Mouse (Mus musculus) v-Abl transformed pro-B cells (cell line): ENCODE data around the gene Ugt1a9.

ENCODE experiments used
- in situ Hi-C, 2 experiments: fragments of 400-800 bp; cut with MboI; formaldehyde crosslinking; loops; one replicate each; pipeline ENCODE4 v1.15.1; 2025; ENCODE audit not compliant: unreplicated experiment in 2 of 2

Ugt1a9 gene

DNA sequence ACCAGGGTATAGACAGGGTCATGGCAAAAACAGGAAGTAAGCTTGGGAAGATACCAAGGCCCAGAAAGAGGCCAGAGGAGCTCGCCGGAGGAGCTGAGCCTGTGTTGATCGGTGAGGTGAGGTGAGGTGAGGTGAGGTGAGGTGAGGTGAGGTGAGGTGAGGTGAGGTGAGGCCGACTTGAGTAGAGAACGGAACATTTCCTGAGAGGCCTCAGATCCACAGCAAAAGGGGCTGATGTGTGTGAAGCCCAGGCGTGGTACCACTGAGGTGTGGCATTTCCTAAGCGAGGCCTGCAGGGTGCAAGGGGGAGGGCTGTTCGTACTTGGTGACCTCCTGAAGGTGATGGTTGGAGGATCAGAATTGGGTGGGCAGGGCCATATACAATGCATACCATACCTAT lies 182.5 kb downstream of the Ugt1a9 start:
- in situ Hi-C loops: no loop called here

DNA sequence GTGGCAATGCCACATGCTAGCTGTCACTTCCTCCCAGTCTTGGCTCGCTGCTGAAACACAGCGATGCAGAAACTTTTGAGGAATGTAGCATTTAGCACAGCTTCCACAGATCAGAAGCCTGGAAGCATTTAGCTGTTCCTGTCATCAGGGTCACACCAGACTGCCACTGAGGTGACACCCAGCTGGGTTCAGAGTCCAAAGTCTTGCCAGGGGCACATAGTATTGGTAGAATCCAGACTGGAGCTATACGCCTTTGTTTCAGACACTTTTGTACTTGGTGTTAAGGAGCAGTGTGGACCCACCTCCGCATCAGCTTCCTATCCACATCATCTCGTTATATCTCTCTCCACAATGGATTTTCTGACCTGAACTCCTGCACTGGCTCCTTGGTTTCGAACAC lies 182.9 kb downstream of the Ugt1a9 start:
- in situ Hi-C loops: no loop called here

DNA sequence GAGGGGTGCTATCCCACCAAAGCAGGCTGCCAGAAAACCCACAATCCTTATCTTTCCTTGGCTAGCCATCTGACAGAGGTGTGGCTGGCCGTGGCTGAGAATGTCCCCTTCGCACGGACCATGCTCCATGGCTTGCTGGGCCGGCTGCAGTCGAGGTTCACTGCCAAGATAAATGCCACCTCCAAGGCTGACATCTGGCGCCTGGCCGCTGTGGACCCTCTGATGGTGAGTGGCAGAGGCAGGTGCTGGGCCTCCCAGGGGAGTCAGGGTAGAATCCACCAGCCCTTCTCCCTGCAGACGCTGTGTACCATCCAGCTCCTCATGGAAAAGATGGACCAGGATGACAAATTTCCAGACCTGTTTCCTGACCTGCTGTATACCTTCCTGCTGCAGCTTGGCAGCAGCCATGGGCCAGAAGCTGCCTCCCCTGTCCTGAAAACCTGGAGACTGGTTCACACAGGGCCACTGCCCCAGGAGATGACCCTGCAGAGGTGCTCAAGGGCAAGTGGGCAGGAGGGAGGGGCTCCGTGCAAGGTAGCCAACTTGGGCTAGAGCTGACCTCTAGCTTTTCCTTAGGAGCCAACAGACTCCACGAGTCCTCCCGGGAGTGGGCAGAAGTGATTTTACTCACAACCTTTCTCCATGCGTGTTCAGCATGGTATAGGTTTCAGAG lies 184.3 kb downstream of the Ugt1a9 start:
- in situ Hi-C loops: no loop called here

DNA sequence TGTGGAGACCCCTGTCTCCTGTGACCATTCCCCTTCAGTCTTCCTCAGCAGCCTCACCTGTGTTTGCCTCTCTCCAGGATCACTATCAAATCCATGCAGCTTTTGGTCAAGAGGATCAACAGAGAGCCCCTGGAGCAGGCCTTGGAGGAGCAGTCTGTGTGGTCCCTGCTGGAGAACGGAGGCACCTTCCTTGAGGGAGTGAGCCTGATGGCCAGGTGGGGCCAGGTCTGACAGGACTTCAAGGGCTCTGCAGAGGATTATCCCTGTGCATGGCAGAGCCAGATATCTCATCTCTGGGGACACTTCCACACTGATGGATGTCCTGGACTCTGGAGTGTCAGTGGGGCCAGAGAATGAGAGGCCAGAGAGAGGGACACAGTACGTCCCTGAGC lies 184.9 kb downstream of the Ugt1a9 start:
- in situ Hi-C loops: no loop called here

DNA sequence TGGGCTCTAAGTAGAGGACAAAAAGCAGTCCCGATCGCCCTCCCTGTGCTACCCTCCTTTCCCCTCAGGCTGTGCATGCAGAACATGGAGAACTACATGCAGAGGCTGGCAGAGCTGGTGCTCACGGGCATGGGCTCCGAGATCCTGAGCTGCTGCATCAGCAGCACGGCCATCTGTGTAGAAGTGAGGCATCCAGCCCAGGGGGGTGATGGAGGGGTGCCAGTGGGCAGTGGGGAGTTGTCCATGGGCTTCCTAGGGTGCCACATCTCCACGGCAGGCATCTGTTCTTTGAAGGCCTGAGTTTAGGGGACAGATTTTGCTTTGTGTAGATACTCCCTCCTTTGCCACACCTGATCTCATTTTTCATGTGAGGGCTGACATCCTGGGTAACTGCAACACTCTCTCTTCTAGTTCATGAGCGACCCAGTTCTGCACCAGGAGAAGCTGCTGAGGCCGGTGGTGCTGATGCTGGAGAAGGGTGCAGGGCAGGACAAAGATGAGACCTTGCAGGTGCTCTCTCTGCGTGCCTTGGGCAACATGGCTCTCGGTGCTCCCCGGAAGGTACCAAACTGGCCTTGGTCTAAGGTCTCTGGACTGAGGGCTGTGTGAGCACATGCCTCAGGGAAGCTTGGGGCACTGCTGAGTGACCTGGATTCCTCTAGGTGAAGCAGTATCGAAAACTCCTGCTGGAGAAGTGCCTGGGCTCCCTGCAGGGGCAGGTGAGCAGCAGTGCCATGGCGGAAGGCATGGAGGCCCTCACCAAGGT lies 185.6 kb downstream of the Ugt1a9 start:
- in situ Hi-C loops: no loop called here

DNA sequence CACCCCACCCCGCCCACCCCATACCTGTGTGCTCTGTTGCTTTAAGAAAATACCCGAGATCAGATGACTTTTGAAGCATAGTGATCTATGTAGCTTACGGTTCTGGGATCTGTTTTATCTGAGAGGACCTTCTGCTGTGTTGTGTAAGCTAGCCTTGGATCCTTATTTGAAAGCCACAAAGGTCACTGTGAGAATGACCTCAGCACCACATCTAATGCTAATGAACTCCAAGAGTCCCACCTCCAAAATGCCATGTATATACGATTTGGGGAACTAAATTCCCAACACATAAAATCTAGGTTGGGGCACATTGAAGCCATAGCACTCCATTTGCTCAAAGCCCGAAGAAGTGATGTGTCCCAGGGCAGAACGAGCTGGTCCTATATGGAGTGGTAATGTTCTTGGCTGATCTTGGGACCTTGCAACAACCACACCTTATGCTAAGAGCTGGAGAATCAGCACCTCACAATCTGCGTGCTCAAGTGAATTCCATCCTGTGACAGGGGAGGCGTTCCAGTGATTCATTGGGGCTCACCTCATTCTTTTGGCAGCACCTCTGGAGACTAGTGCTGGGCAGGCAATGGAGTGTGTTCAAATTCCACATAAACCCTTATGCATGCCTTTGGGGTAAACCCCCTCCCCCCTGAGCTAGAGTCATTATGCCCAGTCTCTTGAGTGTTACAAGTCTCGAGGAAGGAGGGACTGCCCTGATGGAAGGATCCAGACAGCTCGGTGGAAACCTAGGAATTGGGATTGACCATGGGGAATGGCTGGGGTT lies 186.5 kb downstream of the Ugt1a9 start:
- in situ Hi-C loops: no loop called here

DNA sequence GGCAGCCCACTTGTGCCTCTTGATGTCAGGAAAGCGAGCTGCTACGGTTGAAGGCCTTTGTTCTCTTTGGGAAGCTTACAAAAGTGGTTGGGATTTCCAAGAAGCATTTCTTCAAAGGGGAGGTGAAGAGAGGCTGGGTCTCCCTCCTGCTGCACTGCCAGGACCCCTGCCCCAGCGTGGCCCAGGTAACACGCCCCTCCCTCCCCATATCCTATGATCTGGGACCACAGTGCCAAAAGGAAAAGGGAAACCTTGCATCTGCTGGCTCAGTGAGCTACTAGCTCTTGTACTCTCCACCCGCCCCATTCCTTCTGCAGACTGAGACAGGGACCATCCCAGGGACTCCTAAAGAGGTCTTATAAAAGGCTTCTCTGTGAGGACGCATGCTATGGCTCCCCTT lies 187.1 kb downstream of the Ugt1a9 start:
- in situ Hi-C loops: no loop called here

DNA sequence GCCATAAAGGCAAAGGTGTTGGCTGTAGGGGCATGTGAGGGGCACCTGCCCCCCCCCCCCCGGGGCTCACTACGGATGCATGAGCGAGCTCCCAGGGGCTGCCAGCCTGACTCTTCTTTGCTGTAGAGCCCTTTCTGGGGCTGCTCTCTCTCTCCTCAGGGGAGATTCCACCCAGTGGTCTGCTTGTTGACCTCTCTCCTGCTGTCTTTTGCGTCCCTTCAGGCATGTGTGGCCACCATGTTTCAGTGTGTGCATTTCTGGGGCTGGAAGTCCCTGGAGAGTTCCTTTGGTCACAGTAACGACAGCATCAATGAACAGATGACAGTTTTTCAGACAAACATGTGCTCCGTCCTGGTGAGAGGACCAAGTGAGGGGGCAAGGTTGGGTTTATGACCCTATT lies 187.8 kb downstream of the Ugt1a9 start:
- in situ Hi-C loops: no loop called here

DNA sequence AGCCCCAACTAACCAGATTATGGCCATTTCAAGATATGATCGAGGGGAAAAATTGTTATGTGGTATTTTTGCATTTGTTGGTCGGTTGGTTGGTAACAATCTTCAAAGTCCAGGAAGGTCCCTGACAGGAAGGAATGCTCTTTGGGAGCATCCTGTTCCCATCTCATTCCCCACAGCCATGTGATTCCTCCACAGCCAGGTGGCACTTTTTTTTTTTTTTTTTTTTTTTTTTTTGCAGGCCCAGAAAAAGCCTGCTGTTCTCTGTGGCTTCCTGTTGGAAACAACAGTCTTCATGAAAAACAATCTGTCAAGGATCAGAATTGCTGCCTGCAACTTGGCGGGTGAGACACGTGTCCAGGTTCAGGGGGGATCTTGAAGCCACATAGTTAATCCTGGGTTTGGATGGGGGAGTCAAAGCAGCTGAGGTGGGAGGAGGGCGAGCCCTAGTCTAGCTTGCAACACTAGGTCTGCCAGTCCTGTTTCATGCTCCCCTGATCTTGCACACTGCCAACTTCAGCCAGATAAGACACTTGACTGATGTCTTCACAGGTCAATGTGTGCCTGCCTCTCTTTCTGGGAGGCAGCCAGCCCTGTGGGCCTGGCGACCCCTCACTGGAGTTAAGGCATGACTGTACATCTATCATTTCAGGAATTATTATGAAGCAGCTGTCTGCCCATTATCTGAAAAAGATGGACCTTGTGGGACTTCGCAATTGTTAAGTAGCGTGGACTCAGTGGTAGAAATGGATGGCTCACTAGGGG lies 188.5 kb downstream of the Ugt1a9 start:
- in situ Hi-C loops: no loop called here

DNA sequence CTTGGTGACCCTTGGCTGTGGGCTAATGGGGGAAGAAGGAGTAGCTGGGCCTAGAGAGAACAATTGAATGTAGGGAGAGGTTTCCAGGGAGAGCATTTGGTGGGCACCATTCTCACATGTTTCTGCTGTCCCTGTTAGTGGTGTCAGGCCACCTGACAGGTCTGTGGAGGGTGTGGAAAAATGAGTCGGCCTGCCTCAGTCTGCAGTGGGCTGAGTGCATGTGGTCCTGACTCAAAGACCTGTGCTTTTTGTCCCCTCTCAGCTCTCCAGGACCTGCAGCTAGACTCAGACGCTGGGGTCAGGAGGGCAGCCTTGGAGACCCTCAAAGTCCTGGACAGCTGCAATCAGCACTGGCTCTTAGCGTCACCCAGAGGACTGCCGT lies 189.0 kb downstream of the Ugt1a9 start:
- in situ Hi-C loops: no loop called here

DNA sequence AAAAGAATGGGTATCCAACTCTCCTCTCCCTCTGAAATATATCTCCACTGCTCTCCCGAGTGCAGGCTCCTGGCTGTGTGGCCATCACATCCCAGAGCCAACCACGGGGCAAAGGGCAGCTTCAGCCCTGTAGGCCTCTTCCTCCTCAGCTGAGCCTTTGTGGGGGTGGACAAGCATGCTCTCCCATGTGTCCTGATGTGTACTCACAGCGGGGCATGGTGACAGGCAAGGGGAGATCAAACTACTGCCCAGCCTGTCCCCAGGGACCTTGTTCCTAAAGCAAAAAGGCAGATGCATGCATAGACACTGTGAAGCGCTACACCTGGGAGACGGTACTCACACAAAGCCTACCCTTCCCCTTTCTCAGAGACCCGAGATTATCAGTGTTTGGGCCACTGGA lies 189.5 kb downstream of the Ugt1a9 start:
- in situ Hi-C loops: no loop called here

DNA sequence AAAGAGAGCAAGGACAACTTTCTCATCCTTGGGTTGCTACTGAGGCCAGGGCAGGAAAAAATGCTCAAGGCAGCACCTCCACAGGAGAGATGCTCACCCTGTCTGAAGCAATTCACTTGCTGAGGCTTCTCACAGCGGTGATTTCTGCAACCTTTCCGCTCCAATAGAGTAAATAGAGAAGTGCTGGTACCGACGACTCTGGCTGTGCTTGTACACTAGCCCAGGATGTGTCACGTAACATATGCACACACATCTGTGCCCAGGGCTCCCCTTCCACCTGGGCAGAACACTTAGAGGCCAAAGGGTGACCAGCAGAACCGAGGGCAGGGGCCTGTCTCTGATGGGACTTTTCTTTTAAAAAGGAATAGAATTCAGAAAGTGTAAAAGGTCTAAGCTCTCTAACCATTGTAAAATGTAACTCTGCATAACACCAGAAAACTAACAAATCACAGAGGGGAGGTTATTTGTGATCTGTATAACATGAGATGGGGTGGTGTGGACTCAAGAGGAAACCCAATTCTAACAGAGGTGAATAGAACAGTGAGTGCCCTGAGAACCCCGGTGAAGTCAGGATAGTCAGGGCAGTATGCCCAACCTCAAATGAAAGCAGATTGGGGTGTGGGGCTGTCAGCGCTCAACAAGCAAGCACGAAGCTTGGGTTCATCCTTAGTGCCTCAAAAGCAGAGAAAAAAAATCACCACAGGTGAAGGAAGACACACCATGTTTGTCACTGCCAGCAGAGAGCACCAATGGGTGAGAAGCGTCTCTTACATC lies 190.2 kb downstream of the Ugt1a9 start:
- in situ Hi-C loops: no loop called here

DNA sequence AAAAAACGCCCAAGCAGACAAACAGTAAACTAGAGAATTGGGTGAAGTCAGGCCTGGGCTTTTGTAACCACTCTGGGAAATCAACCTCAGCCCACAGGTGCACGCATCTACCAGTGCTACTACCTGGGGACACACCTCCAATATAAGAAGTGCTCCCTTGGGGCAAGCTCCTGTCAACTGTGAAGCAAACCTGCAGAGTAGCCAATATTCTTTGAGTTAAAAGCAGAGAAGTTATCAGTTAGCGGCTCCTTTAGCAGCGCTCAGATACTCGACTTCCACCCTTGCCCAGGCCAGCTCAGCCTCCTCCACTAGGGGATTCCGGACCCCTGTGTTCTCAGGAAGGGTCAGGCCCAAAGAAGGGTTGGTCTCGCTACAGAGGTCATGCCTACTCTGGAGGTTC lies 191.1 kb downstream of the Ugt1a9 start:
- in situ Hi-C loops: no loop called here

DNA sequence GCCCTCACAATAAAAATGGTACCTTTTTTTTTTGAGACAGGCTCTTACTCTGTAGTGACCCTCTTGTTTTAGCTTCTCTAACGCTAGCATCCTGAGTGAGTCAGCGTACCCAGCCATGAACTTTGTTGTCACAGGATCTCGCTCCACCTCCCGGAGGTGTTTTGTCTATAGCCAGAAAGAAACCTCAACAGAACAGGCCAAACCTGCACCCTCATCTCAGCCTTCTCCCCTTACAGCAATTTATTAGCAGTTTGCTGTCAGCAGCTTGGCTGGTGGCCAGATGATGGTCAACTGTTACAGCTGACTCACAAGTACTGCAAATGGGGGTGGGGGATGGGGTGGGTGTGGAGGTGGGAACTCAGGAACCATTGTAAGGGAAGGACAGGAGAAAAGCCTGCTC lies 191.7 kb downstream of the Ugt1a9 start:
- in situ Hi-C loops: no loop called here

DNA sequence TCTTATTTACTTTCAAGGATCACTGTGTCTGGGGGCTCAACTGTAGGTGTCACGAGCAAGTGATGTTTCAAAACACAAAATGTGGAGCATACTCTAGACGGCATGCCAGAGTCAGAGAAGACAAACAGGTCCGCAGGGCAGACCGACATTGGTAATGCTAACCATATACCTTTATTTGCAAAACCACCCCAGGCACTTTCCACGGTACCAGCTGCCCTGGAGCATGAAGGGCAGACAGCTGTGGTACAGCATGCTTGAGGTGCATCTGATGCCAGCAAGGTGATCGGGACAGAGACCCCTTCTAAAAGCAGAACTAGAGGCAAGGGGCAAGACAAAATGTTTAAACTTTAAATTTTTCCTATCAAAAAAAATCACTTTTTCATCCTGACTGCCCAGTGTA lies 192.4 kb downstream of the Ugt1a9 start:
- in situ Hi-C loops: no loop called here

DNA sequence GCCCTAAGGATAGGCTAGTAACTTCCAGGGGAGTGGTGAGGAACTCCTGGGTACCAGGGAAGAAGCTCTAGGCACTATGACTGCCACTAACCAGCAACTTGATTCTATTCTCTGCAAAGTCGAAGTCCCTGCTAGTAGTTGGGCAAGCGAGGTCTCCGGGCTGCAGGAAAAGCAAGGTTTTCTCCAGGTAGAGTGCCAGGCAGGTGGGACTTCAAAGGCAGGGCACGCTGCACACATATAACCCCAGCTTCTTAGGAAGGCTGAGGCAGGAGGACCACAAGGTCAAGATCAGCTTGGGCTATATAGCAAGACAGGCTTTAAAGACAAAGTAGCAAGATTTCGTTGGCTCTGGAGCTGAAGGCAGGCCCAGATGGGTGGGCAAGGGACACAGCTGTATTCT lies 193.2 kb downstream of the Ugt1a9 start:
- in situ Hi-C loops: no loop called here

DNA sequence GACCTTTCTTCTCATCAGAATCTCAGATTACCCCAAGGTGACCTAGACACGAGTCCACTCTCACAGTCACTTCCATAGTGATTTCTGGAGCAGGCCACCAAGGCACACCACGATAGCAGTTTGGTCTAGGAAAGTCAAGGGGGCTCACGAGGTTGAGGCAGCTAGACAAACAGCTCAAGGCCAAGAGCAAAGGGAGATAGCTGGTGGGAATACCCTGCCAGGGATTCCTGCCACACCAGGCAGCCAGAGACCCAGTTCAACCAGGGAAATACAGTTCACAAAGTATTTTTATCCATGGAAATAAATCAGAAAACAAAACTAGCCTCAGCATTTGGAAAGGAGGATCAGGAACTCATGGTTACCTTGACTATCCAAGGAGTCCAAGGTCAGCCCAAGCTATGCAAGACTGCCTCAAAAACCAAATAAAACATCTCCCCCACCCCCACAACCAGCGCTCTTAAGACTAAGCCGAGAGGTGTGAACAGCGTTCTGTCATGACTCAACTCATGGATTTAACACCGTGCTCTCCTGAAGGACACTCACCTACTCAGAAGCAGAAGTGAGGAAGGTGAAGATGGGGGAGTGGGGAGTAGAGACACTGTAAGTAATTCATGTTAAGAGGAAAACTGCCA lies 193.8 kb downstream of the Ugt1a9 start:
- in situ Hi-C loops: no loop called here

DNA sequence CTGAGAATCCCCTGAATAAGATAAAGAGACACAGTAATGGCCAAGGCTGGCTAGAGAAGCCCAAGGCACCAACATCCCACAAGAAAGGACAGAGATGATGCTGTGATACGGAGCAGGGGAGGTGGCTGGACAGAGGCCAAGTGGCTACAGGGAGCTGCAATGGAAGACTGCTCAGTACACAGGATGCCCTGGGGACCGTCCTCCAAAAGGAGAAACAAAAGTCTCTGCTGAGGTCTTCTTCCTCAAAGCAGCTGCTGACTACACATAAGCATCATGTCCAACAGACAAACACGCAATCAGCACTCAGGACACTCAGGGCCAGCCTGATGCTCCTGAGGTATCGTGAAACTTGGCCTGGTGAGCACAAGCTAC lies 194.3 kb downstream of the Ugt1a9 start:
- in situ Hi-C loops: no loop called here

DNA sequence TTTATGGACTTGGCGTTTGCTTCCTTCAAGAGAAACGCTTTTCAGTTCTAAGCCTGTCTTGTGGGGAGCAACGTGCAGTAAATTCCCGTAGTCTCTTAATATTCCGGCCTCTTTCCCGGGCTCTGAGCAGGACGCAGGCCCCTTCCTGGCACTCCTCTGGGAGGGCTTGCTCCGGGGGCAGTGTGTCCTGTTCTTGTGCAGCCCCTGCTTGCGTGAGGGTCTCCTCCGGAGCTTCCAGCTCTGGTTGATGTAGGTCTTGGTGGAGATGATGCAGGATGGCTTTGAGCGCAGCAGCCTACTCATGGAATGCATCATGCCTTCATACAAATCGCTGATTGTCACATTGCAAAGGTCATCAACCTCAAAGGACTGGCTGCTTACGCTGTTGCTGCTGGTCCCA lies 195.5 kb downstream of the Ugt1a9 start:
- in situ Hi-C loops: no loop called here

DNA sequence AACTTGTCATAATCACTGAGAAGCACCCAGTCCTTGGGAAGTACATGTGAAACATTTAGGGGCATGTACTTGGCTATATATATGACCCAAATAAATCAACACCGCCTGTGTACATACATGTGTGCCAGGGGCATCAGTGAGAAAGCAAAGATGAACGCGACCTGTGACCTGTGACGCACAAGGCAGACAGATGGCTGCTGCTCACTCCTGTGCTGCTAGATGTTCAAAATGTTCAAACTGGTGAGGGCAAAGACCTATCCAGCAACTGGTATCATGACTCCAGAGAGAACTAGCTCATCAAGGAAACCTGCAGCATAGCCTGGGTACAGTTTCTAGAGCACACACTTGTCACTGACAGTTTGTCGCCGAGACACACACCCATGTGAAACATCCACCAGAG lies 196.9 kb downstream of the Ugt1a9 start:
- in situ Hi-C loops: no loop called here
